19 mouse cellular contexts compared by ENCODE assay signal in the genomic region with DNA sequence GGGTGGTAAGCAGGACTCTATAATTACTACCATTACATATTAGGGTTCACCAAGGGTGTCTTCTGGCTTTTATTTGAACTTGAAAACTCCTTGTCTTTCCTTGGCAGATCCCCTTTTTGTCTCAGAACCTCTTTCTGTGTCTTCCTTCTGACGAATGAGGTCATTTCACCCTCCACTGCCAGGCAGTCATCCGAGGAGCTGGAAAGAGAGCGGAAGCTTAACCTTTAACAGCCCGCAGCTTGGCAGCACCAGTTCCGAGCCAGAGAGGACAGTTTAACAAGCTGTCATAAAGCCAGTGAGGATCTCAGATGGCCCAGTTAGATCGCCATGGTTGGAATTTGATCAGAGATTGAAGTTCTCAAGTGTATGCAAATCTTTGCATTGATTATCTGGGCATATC. TPM values are rescaled to one million over a fixed set of nuclear protein-coding genes. Genes with fewer than 3 reads are reported as not detected.
DNase-seq lines count a peak whose midpoint lies in the region; ATAC-seq and TF ChIP-seq lines count a peak whose summit lies in the region.
"Had no signal": no experiment of that assay in that cellular context is flagged by ENCODE, and none has a peak within 500 bp of the region (broad histone marks: within the 10 kb centered on the region; RNA-seq: fewer than 3 reads in every experiment).

No protein-coding gene starts in this region.

- no peaks in the 10 kb centered on the region for H3K9me3 ChIP-seq in kidney, embryonic 15.5 days (replicated peaks)
- no peaks in the 10 kb centered on the region for H3K9me3 ChIP-seq in neural tube, embryonic 15.5 days (replicated peaks)
- H3K9me3 ChIP-seq: heart, embryonic 15.5 days; limb, embryonic 13.5 days; lung, embryonic 15.5 days; midbrain, embryonic 13.5 days; neural tube, embryonic 12.5 days; stomach, embryonic 15.5 days had no signal

- no peaks in the 10 kb centered on the region for H3K36me3 ChIP-seq in kidney, embryonic 15.5 days
- no peaks in the 10 kb centered on the region for H3K36me3 ChIP-seq in neural tube, embryonic 15.5 days
- H3K36me3 ChIP-seq: heart, embryonic 15.5 days; limb, embryonic 13.5 days; lung, embryonic 15.5 days; midbrain, embryonic 13.5 days; neural tube, embryonic 12.5 days; stomach, embryonic 15.5 days had no signal

- DNase-seq in cerebellum, postnatal 14 days, result peak; percentile 52 to 72
- DNase-seq in cerebellum, postnatal 4 days (ENCODE audit: low spot score in 2 of 2), result no peak
- peak; percentile 80 for DNase-seq in Patski (ENCODE audit: low read depth, low spot score)
- DNase-seq in gastrocnemius, postnatal 10 days, result peak; percentile 37
- DNase-seq in thymus, adult 18-20 months, result no peak
- DNase-seq in urinary bladder, postnatal 36 days (ENCODE audit: low spot score in 2 of 2), result no peak
- DNase-seq: embryo, embryonic 11 days; layer of hippocampus, adult 9-11 months; right cerebral cortex, adult 18-20 months; thymus, postnatal 4 days had no signal

- H3K27me3 ChIP-seq in Patski, result no peaks in the 10 kb centered on the region
- H3K27me3 ChIP-seq in kidney, embryonic 15.5 days, result no peaks in the 10 kb centered on the region
- H3K27me3 ChIP-seq in neural tube, embryonic 15.5 days (replicated peaks), result peaks cover 42% of the 10 kb centered on the region
- H3K27me3 ChIP-seq: heart, embryonic 15.5 days; limb, embryonic 13.5 days; stomach, embryonic 15.5 days had no signal

- peak overlapping the region; percentile 92 for H3K27ac ChIP-seq in kidney, embryonic 15.5 days
- no peak overlapping the region for H3K27ac ChIP-seq in neural tube, embryonic 15.5 days (replicated peaks)
- H3K27ac ChIP-seq: heart, embryonic 15.5 days; hindbrain, embryonic 14.5 days; limb, embryonic 13.5 days; lung, embryonic 15.5 days; midbrain, embryonic 13.5 days; neural tube, embryonic 12.5 days; stomach, embryonic 15.5 days had no signal

- in situ Hi-C loops in Patski (cut with MboI; ENCODE audit: low pct_unique_long_range_greater_than_20kb), result no loop called here

- H3K9ac ChIP-seq in kidney, embryonic 15.5 days, result no peak overlapping the region
- H3K9ac ChIP-seq in neural tube, embryonic 15.5 days (replicated peaks), result no peak overlapping the region
- H3K9ac ChIP-seq: heart, embryonic 15.5 days; hindbrain, embryonic 14.5 days; limb, embryonic 13.5 days; lung, embryonic 15.5 days; midbrain, embryonic 13.5 days; neural tube, embryonic 12.5 days; stomach, embryonic 15.5 days had no signal

- TF ChIP-seq CTCF in Patski (IDR thresholded peaks at IDR 0.05), result no peak

- POLR2A ChIA-PET in Patski (lab: Charles Lee), result interaction anchor here (1.1 kb wide), 1 partner anchor 39 kb away, joined by 4 read pairs; no protein-coding TSS in a partner anchor

- H3K4me2 ChIP-seq in kidney, embryonic 15.5 days, result peak overlapping the region; percentile 17; the same call in 1 of the 2 replicates
- no peak overlapping the region for H3K4me2 ChIP-seq in neural tube, embryonic 15.5 days
- H3K4me2 ChIP-seq: heart, embryonic 15.5 days; hindbrain, embryonic 14.5 days; limb, embryonic 13.5 days; lung, embryonic 15.5 days; midbrain, embryonic 13.5 days; neural tube, embryonic 12.5 days; stomach, embryonic 15.5 days had no signal

- CTCF ChIA-PET in Patski (lab: Charles Lee), result interaction anchor here (0.8 to 1.3 kb wide), 2 partner anchors 18 to 21 kb away, joined by 3 read pairs; no protein-coding TSS in a partner anchor

- WGBS in kidney, embryonic 15.5 days, result 18% methylated on average over 6 of the region's 6 CpGs
- WGBS in neural tube, embryonic 15.5 days, result 46% methylated on average over 6 of the region's 6 CpGs

- H3K4me3 ChIP-seq in kidney, embryonic 15.5 days (replicated peaks), result no peak overlapping the region
- no peak overlapping the region for H3K4me3 ChIP-seq in neural tube, embryonic 15.5 days (replicated peaks)
- H3K4me3 ChIP-seq: heart, embryonic 15.5 days; limb, embryonic 13.5 days; lung, embryonic 15.5 days; midbrain, embryonic 13.5 days; neural tube, embryonic 12.5 days; stomach, embryonic 15.5 days had no signal

- H3K4me1 ChIP-seq in kidney, embryonic 15.5 days, result peaks cover 44% of the 10 kb centered on the region
- H3K4me1 ChIP-seq in neural tube, embryonic 15.5 days, result peaks cover 19% of the 10 kb centered on the region

- ATAC-seq in Patski, result peak; percentile 18
- no peak for ATAC-seq in kidney, embryonic 15.5 days (replicated peaks; ENCODE audit: low FRiP score)
- no peak for ATAC-seq in neural tube, embryonic 15.5 days (ENCODE audit: low FRiP score)
- ATAC-seq: midbrain, embryonic 13.5 days had no signal

RNA-seq across cellular contexts. Expression of a gene that starts 2.4 kb away (rescaled TPM):
- polyA plus RNA-seq in Patski (2021), result 20.9 TPM
- total RNA-seq in gastrocnemius, postnatal 10 days (2021), result 1 to 10 TPM; 2.2 to 4.0 TPM
- polyA plus RNA-seq in kidney, embryonic 15.5 days (2015; fragmentation: Nextera tagmentation; extraction: Ambion mirVana), result 14.8 and 15.2 TPM in 2 replicates
- 1.5 and 3.7 TPM in 2 replicates for polyA plus RNA-seq in neural tube, embryonic 15.5 days (2015; fragmentation: Nextera tagmentation; extraction: Ambion mirVana)

Comparison
In these comparisons a context has a peak if more than half of its experiments do, and no peak if none do; other contexts are left out.
1. DNase-seq: peak in cerebellum, postnatal 14 days (2 of 2), Patski (single experiment) and gastrocnemius, postnatal 10 days (single experiment); none in cerebellum, postnatal 4 days (0 of 2), thymus, adult 18-20 months (0 of 2) and urinary bladder, postnatal 36 days (0 of 2).